Mouse (Mus musculus) liver, postnatal 0 days (tissue): Measurements from ENCODE around the gene Cand1.

Source experiments
- CTCF ChIP-seq: sonication (generic); IDR thresholded peaks from 2 replicates; pipeline ENCODE4 v1.5.1; 2016; ENCODE audit warnings: antibody characterized with exemption, low read depth
- EP300 ChIP-seq: IDR thresholded peaks from 2 replicates; pipeline ENCODE4 v1.6.1; 2016; ENCODE audit warnings: antibody characterized with exemption, low read depth, mild to moderate bottlenecking

GRCm38 (mm10) chr10:119230703-119231102 is 9.2 kb downstream of the Cand1 start:
- TF ChIP-seq CTCF (no peak), EP300 (no peak)
